ENCODE assay signal across 23 mouse cellular contexts in genomic region chr4:58535754-58536153, GRCm38 (mm10). TPM values are rescaled to one million over a fixed set of nuclear protein-coding genes. Genes with fewer than 3 reads are reported as not detected.
A peak's percentile ranks its signal among the peaks of the same experiment; 100 is the strongest.
DNase-seq lines count a peak whose midpoint lies in the region; ATAC-seq lines count a peak whose summit lies in the region.
"Had no signal": no experiment of that assay in that cellular context is flagged by ENCODE, and none has a peak within 500 bp of the region (broad histone marks: within the 10 kb centered on the region; RNA-seq: fewer than 3 reads in every experiment).

No protein-coding gene starts in this region.

- no peak overlapping the region for H3K27ac ChIP-seq in limb, embryonic 11.5 days (replicated peaks; ENCODE audit: low read depth, low read length)
- no peak overlapping the region for H3K27ac ChIP-seq in limb, embryonic 10.5 days
- no peak overlapping the region for H3K27ac ChIP-seq in hindbrain, embryonic 10.5 days
- H3K27ac ChIP-seq: embryonic facial prominence, embryonic 10.5 days; embryonic facial prominence, embryonic 13.5 days; forebrain, embryonic 12.5 days; forebrain, embryonic 15.5 days; heart, adult 2 months; hindbrain, embryonic 14.5 days; hindbrain, postnatal 0 days had no signal

- WGBS in limb, embryonic 11.5 days, result 89% methylated on average over 6 of the region's 6 CpGs
- 90% methylated on average over 6 of the region's 6 CpGs for WGBS in limb, embryonic 10.5 days
- 90% methylated on average over 6 of the region's 6 CpGs for WGBS in hindbrain, embryonic 10.5 days

- H3K4me2 ChIP-seq in limb, embryonic 11.5 days (ENCODE audit: low read depth, severe bottlenecking), result no peak overlapping the region
- H3K4me2 ChIP-seq: embryonic facial prominence, embryonic 13.5 days; forebrain, embryonic 12.5 days; forebrain, embryonic 15.5 days; heart, embryonic 11.5 days; hindbrain, embryonic 14.5 days had no signal

- ATAC-seq in limb, embryonic 11.5 days (ENCODE audit: insufficient number of reproducible peaks, low FRiP score, low TSS enrichment, low read depth), result no peak
- ATAC-seq in common myeloid progenitor, adult 5-6 weeks (replicated peaks; ENCODE audit: low read depth, poor library complexity, severe bottlenecking), result 0 out of 2 replicates have a peak, but pooled peaks have one; percentile 45
- peak; percentile 37; the same call in 1 of the 2 replicates for ATAC-seq in megakaryocyte progenitor cell, adult 5-6 weeks (replicated peaks; ENCODE audit: poor library complexity)
- ATAC-seq: activated CD4-positive, CD25-positive, alpha-beta regulatory T cell, adult 4 months; forebrain, embryonic 15.5 days; hindbrain, postnatal 0 days; inflammation-experienced regulatory T-cells, adult 6 months had no signal

- no peaks in the 10 kb centered on the region for H3K27me3 ChIP-seq in limb, embryonic 11.5 days (ENCODE audit: control insufficient read depth, insufficient read depth, low read length)
- H3K27me3 ChIP-seq in limb, embryonic 10.5 days (ENCODE audit: low read depth, poor library complexity, severe bottlenecking), result no peaks in the 10 kb centered on the region
- no peaks in the 10 kb centered on the region for H3K27me3 ChIP-seq in hindbrain, embryonic 10.5 days (ENCODE audit: insufficient read depth, poor library complexity, severe bottlenecking)
- H3K27me3 ChIP-seq: embryonic facial prominence, embryonic 13.5 days; forebrain, embryonic 12.5 days; forebrain, embryonic 15.5 days had no signal

- no peak overlapping the region for H3K4me3 ChIP-seq in limb, embryonic 11.5 days (ENCODE audit: low read depth, low read length)
- H3K4me3 ChIP-seq in limb, embryonic 10.5 days, result no peak overlapping the region
- no peak overlapping the region for H3K4me3 ChIP-seq in hindbrain, embryonic 10.5 days
- H3K4me3 ChIP-seq: embryonic facial prominence, embryonic 10.5 days; embryonic facial prominence, embryonic 13.5 days; erythroblast, embryonic 14.5 days; forebrain, embryonic 12.5 days; forebrain, embryonic 15.5 days; heart, adult 2 months had no signal

- no peak overlapping the region for H3K9ac ChIP-seq in limb, embryonic 11.5 days (ENCODE audit: low read length)
- H3K9ac ChIP-seq: embryonic facial prominence, embryonic 13.5 days; forebrain, embryonic 12.5 days; forebrain, embryonic 15.5 days; hindbrain, embryonic 14.5 days had no signal

- H3K9me3 ChIP-seq in limb, embryonic 11.5 days (ENCODE audit: control insufficient read depth, low read length), result no peaks in the 10 kb centered on the region
- H3K9me3 ChIP-seq in limb, embryonic 10.5 days (replicated peaks), result no peaks in the 10 kb centered on the region
- peaks cover 6% of the 10 kb centered on the region; the same call in 1 of the 2 replicates for H3K9me3 ChIP-seq in hindbrain, embryonic 10.5 days
- H3K9me3 ChIP-seq: embryonic facial prominence, embryonic 13.5 days; forebrain, embryonic 15.5 days had no signal

- peaks cover 3% of the 10 kb centered on the region; the same call in 1 of the 2 replicates for H3K36me3 ChIP-seq in limb, embryonic 11.5 days (ENCODE audit: control insufficient read depth, insufficient read depth, low read length)
- peaks cover 66% of the 10 kb centered on the region for H3K36me3 ChIP-seq in limb, embryonic 10.5 days
- peaks cover 15% of the 10 kb centered on the region; the same call in 1 of the 2 replicates for H3K36me3 ChIP-seq in hindbrain, embryonic 10.5 days
- H3K36me3 ChIP-seq: forebrain, embryonic 12.5 days; forebrain, embryonic 15.5 days had no signal

- peak; percentile 9 for DNase-seq in limb, embryonic 11.5 days (ENCODE audit: low spot score)
- no peak for DNase-seq in limb, embryonic 10.5 days (ENCODE audit: low spot score)
- DNase-seq in hindbrain, embryonic 10.5 days (ENCODE audit: low spot score), result no peak
- DNase-seq in retina, postnatal 1 day, result no peak
- DNase-seq: adrenal gland, postnatal 10 days; adrenal gland, postnatal 36 days; cerebellum, adult 18-20 months; cerebellum, adult 9-10 months; cerebellum, postnatal 14 days; gastrocnemius, postnatal 25 days; heart, adult 2 months had no signal

- peaks cover 29% of the 10 kb centered on the region for H3K4me1 ChIP-seq in limb, embryonic 11.5 days (ENCODE audit: control insufficient read depth, insufficient read depth, low read length)
- H3K4me1 ChIP-seq in limb, embryonic 10.5 days, result peaks cover 68% of the 10 kb centered on the region
- H3K4me1 ChIP-seq in hindbrain, embryonic 10.5 days (replicated peaks), result peaks cover 19% of the 10 kb centered on the region

RNA-seq across cellular contexts. Expression of gene Lpar1, which starts 17.9 kb away (rescaled TPM):
- polyA plus RNA-seq in limb, embryonic 11.5 days (2014; fragmentation: Nextera tagmentation; extraction: Ambion mirVana), result 256 and 263 TPM in 2 replicates
- polyA plus RNA-seq in limb, embryonic 10.5 days (2016; fragmentation: Nextera tagmentation; extraction: Ambion mirVana), result 197 and 253 TPM in 2 replicates
- total RNA-seq in common myeloid progenitor, adult 5-6 weeks (2017), result 0.50 and 10.9 TPM in 2 replicates
- 0.27 TPM in 1 of 2 replicates, not detected in the other for total RNA-seq in megakaryocyte progenitor cell, adult 5-6 weeks (2015)
- 0.29 TPM in 1 of 2 replicates, not detected in the other for total RNA-seq in megakaryocyte progenitor cell, adult 5-6 weeks (2017)
- polyA plus RNA-seq in hindbrain, embryonic 10.5 days (2016; fragmentation: Nextera tagmentation; extraction: Ambion mirVana), result 46.1 and 58.2 TPM in 2 replicates
- polyA plus RNA-seq: activated CD4-positive, CD25-positive, alpha-beta regulatory T cell, adult 4 months; inflammation-experienced regulatory T-cells, adult 6 months had no signal
